Comparison of ENCODE assay signal across 8 mouse cellular contexts in genomic region chr4:141545071-141545742, GRCm38 (mm10). TPM values are rescaled to one million over a fixed set of nuclear protein-coding genes. Genes with fewer than 3 reads are reported as not detected.
DNase-seq lines count a peak whose midpoint lies in the region; ATAC-seq and TF ChIP-seq lines count a peak whose summit lies in the region.

No protein-coding gene starts in this region.

- 0 out of 2 replicates have a peak, but pooled peaks cover 6% of the 10 kb centered on the region for H3K4me1 ChIP-seq in embryonic facial prominence, embryonic 14.5 days (ENCODE audit: control insufficient read depth, insufficient read depth, low read length)
- H3K4me1 ChIP-seq in heart, adult 2 months (ENCODE audit: control insufficient read depth, insufficient read depth, low read length): no peaks in the 10 kb centered on the region; the same call in 1 of the 2 replicates
- H3K4me1 ChIP-seq in liver, adult 2 months (ENCODE audit: control insufficient read depth, insufficient read depth, low read length): no peaks in the 10 kb centered on the region
- peaks cover 19% of the 10 kb centered on the region for H3K4me1 ChIP-seq in midbrain, embryonic 16.5 days (ENCODE audit: control insufficient read depth, insufficient read depth, low read length)
- H3K4me1 ChIP-seq in stomach, embryonic 14.5 days (ENCODE audit: control insufficient read depth, insufficient read depth, low read length): no peaks in the 10 kb centered on the region

- H3K79me2 ChIP-seq in heart, adult 2 months (replicated peaks; ENCODE audit: control insufficient read depth, insufficient read depth, low read length): 0 out of 2 replicates have a peak, but pooled peaks cover 1% of the 10 kb centered on the region
- H3K79me2 ChIP-seq in liver, adult 2 months (ENCODE audit: control insufficient read depth, insufficient read depth, low read length): no peaks in the 10 kb centered on the region; the same call in 1 of the 2 replicates

- ATAC-seq in embryonic facial prominence, embryonic 14.5 days (ENCODE audit: low read depth): peak; percentile 38
- ATAC-seq in midbrain, embryonic 16.5 days: peak; percentile 61
- peak; percentile 30; the same call in 1 of the 2 replicates for ATAC-seq in stomach, embryonic 14.5 days (ENCODE audit: insufficient number of reproducible peaks, insufficient read depth, low FRiP score, low read depth)

- H3K4me2 ChIP-seq in embryonic facial prominence, embryonic 14.5 days (ENCODE audit: low read depth, low read length): peak overlapping the region; percentile 99
- peak overlapping the region; percentile 92 for H3K4me2 ChIP-seq in midbrain, embryonic 16.5 days (ENCODE audit: low read length)
- peak overlapping the region; percentile 99 for H3K4me2 ChIP-seq in stomach, embryonic 14.5 days (replicated peaks; ENCODE audit: low read depth, low read length)

- no peaks in the 10 kb centered on the region for H3K27me3 ChIP-seq in embryonic facial prominence, embryonic 14.5 days (replicated peaks; ENCODE audit: control insufficient read depth, insufficient read depth, low read length)
- no peaks in the 10 kb centered on the region for H3K27me3 ChIP-seq in heart, adult 2 months (ENCODE audit: control insufficient read depth, insufficient read depth, low read length)
- no peaks in the 10 kb centered on the region for H3K27me3 ChIP-seq in liver, adult 2 months (ENCODE audit: control insufficient read depth, insufficient read depth, low read length)
- H3K27me3 ChIP-seq in midbrain, embryonic 16.5 days (ENCODE audit: control insufficient read depth, insufficient read depth, low read depth, low read length): no peaks in the 10 kb centered on the region
- no peaks in the 10 kb centered on the region for H3K27me3 ChIP-seq in stomach, embryonic 14.5 days (ENCODE audit: control insufficient read depth, insufficient read depth, low read length)

- H3K4me3 ChIP-seq in embryonic facial prominence, embryonic 14.5 days (ENCODE audit: low read depth, low read length): peak overlapping the region; percentile 87
- peak overlapping the region; percentile 76 for H3K4me3 ChIP-seq in heart, adult 2 months
- H3K4me3 ChIP-seq in liver, adult 2 months (ENCODE audit: insufficient read depth, low read depth, low read length): peak overlapping the region; percentile 91
- peak overlapping the region; percentile 73 for H3K4me3 ChIP-seq in midbrain, embryonic 16.5 days (ENCODE audit: low read depth, low read length)
- peak overlapping the region; percentile 79 for H3K4me3 ChIP-seq in stomach, embryonic 14.5 days (ENCODE audit: low read depth, low read length)

- H3K9ac ChIP-seq in embryonic facial prominence, embryonic 14.5 days (ENCODE audit: low read depth, low read length): peak overlapping the region; percentile 87
- H3K9ac ChIP-seq in heart, adult 2 months (ENCODE audit: low read depth, low read length): peak overlapping the region; percentile 86
- H3K9ac ChIP-seq in liver, adult 2 months (ENCODE audit: low read depth, low read length): peak overlapping the region; percentile 91
- H3K9ac ChIP-seq in midbrain, embryonic 16.5 days (ENCODE audit: low read depth, low read length): peak overlapping the region; percentile 84
- peak overlapping the region; percentile 81 for H3K9ac ChIP-seq in stomach, embryonic 14.5 days (replicated peaks; ENCODE audit: low read depth, low read length)

- TF ChIP-seq CTCF in heart, adult 2 months (IDR thresholded peaks at IDR 0.05): no peak
- no peak for TF ChIP-seq CTCF in liver, adult 2 months (IDR thresholded peaks at IDR 0.05; ENCODE audit: low read depth, low read length)

- intact Hi-C loops in heart, adult 2 months (cut with DNase I): no loop called here

- DNase-seq in 3T3-L1 (ENCODE audit: low read depth, low spot score): peak; percentile 68
- DNase-seq in adrenal gland, postnatal 4 days (ENCODE audit: low spot score in 2 of 2): peak; percentile 43 to 51
- DNase-seq in embryonic facial prominence, embryonic 14.5 days (ENCODE audit: low spot score): peak; percentile 70
- peak; percentile 88 to 89 for DNase-seq in heart, adult 2 months
- DNase-seq in kidney, adult 8-10 months: peak; percentile 88 to 90
- DNase-seq in liver, adult 2 months (ENCODE audit: extremely low read depth, low read depth, low spot score): peak; percentile 77

- peak; percentile 60; the same call in 1 of the 2 replicates for TF ChIP-seq POLR2A in heart, adult 2 months (IDR thresholded peaks at IDR 0.05; ENCODE audit: insufficient read depth, low read depth, low read length)
- TF ChIP-seq POLR2A in liver, adult 2 months (IDR thresholded peaks at IDR 0.05; ENCODE audit: extremely low read depth, insufficient read depth, low read length): peak; percentile 60; the same call in 1 of the 2 replicates

- no peaks in the 10 kb centered on the region for H3K9me3 ChIP-seq in embryonic facial prominence, embryonic 14.5 days (ENCODE audit: control insufficient read depth, low read length)
- H3K9me3 ChIP-seq in midbrain, embryonic 16.5 days (replicated peaks; ENCODE audit: control insufficient read depth, low read length, poor library complexity, severe bottlenecking): no peaks in the 10 kb centered on the region
- no peaks in the 10 kb centered on the region for H3K9me3 ChIP-seq in stomach, embryonic 14.5 days (ENCODE audit: control insufficient read depth, low read depth, low read length)

- no peaks in the 10 kb centered on the region for H3K36me3 ChIP-seq in embryonic facial prominence, embryonic 14.5 days (ENCODE audit: control insufficient read depth, insufficient read depth, low read length)
- H3K36me3 ChIP-seq in heart, adult 2 months (ENCODE audit: control insufficient read depth, insufficient read depth, low read length): peaks cover 2% of the 10 kb centered on the region
- no peaks in the 10 kb centered on the region for H3K36me3 ChIP-seq in liver, adult 2 months (ENCODE audit: control insufficient read depth, insufficient read depth, low read length)
- H3K36me3 ChIP-seq in midbrain, embryonic 16.5 days (ENCODE audit: control insufficient read depth, insufficient read depth, low read length): no peaks in the 10 kb centered on the region
- H3K36me3 ChIP-seq in stomach, embryonic 14.5 days (ENCODE audit: control insufficient read depth, insufficient read depth, low read length): no peaks in the 10 kb centered on the region

- under 1% methylated on average over 35 of the region's 45 CpGs for WGBS in embryonic facial prominence, embryonic 14.5 days
- under 1% methylated on average over 45 of the region's 45 CpGs for WGBS in heart, adult 2 months
- under 1% methylated on average over 45 of the region's 45 CpGs for WGBS in liver, adult 2 months
- under 1% methylated on average over 42 of the region's 45 CpGs for WGBS in midbrain, embryonic 16.5 days
- under 1% methylated on average over 45 of the region's 45 CpGs for WGBS in stomach, embryonic 14.5 days

- peak overlapping the region; percentile 100 for H3K27ac ChIP-seq in embryonic facial prominence, embryonic 14.5 days (replicated peaks; ENCODE audit: low read depth, low read length)
- H3K27ac ChIP-seq in heart, adult 2 months: peak overlapping the region; percentile 98
- peak overlapping the region; percentile 99 for H3K27ac ChIP-seq in liver, adult 2 months (replicated peaks; ENCODE audit: insufficient read depth, low read depth, low read length)
- peak overlapping the region; percentile 100 for H3K27ac ChIP-seq in midbrain, embryonic 16.5 days (ENCODE audit: low read length)
- peak overlapping the region; percentile 100 for H3K27ac ChIP-seq in stomach, embryonic 14.5 days (ENCODE audit: low read length)

- 0 out of 2 replicates have a peak, but pooled peaks have one; percentile 46 for TF ChIP-seq EP300 in heart, adult 2 months (IDR thresholded peaks at IDR 0.05; ENCODE audit: insufficient read depth, low read depth, low read length)

RNA-seq across cellular contexts. Expression of gene Spen, which starts 6.8 kb away (rescaled TPM):
- 10 to 100 TPM; 57.4 to 67.8 TPM for total RNA-seq in adrenal gland, postnatal 4 days (2021)
- 9.4 and 12.5 TPM in 2 replicates for polyA plus RNA-seq in embryonic facial prominence, embryonic 14.5 days (2014; fragmentation: Nextera tagmentation; extraction: Ambion mirVana)
- total RNA-seq in heart, adult 2 months (2021): 10 to 100 TPM; 28.0 to 28.9 TPM
- 10.7 and 11.5 TPM in 2 replicates for polyA plus RNA-seq in heart, adult 2 months (2012; rRNA removed)
- total RNA-seq in liver, adult 2 months (2014; rRNA removed): 8.1 and 9.1 TPM in 2 replicates
- polyA plus RNA-seq in liver, adult 2 months (2012; rRNA removed): 5.9 and 7.5 TPM in 2 replicates
- polyA plus RNA-seq in midbrain, embryonic 16.5 days (2015; fragmentation: Nextera tagmentation; extraction: Ambion mirVana): 13.6 and 19.2 TPM in 2 replicates
- 16.2 and 16.9 TPM in 2 replicates for polyA plus RNA-seq in stomach, embryonic 14.5 days (2014; fragmentation: Nextera tagmentation; extraction: Ambion mirVana)

Comparison
In these comparisons a context has a peak if more than half of its experiments do, and no peak if none do; other contexts are left out.
1. Peak in every context shown above with its lines: DNase-seq, ATAC-seq, H3K4me3 ChIP-seq and H3K27ac ChIP-seq.